Mouse (Mus musculus) liver, adult 2 months (tissue): ENCODE measurements around the gene Itga8. TPM values are rescaled to one million over a fixed set of nuclear protein-coding genes. Genes with fewer than 3 reads are reported as not detected.
A peak's percentile ranks its signal among the peaks of the same experiment; 100 is the strongest.

ENCODE experiments used
- DNase-seq: peaks from one replicate; pipeline ENCODE4 v3.0.0-alpha.2; 2011; ENCODE audit warnings: low read depth, low spot score; ENCODE audit errors: extremely low read depth
- H3K27ac ChIP-seq: fragments of 200-500 bp; replicated peaks from 2 replicates; pipeline ENCODE4 v1.5.1; 2012; ENCODE audit warnings: low read depth, mild to moderate bottlenecking, control low read depth, inconsistent platforms, low read length; ENCODE audit not compliant: insufficient read depth
- H3K27me3 ChIP-seq: fragments of 200-500 bp; 2 replicates; pipeline ENCODE4 v1.6.1; 2012; ENCODE audit warnings: mild to moderate bottlenecking, moderate library complexity, low read length, inconsistent platforms; ENCODE audit not compliant: control insufficient read depth, insufficient read depth
- H3K36me3 ChIP-seq: fragments of 200-500 bp; 2 replicates; pipeline ENCODE4 v1.6.1; 2012; ENCODE audit warnings: low read length, inconsistent platforms; ENCODE audit not compliant: control insufficient read depth, insufficient read depth
- H3K4me1 ChIP-seq: fragments of 200-500 bp; 2 replicates; pipeline ENCODE4 v1.6.1; 2011; ENCODE audit warnings: low read length; ENCODE audit not compliant: control insufficient read depth, insufficient read depth
- H3K4me3 ChIP-seq: fragments of 200-500 bp; 2 replicates; pipeline ENCODE4 v1.5.1; 2011; ENCODE audit warnings: low read depth, mild to moderate bottlenecking, control low read depth, low read length, moderate library complexity; ENCODE audit not compliant: insufficient read depth
- H3K79me2 ChIP-seq: fragments of 200-500 bp; 2 replicates; pipeline ENCODE4 v1.6.1; 2012; ENCODE audit warnings: inconsistent platforms, mild to moderate bottlenecking, low read length, moderate library complexity; ENCODE audit not compliant: control insufficient read depth, insufficient read depth
- H3K9ac ChIP-seq: fragments of 200-500 bp; 2 replicates; pipeline ENCODE4 v1.6.1; 2012; ENCODE audit warnings: low read depth, mild to moderate bottlenecking, control low read depth, inconsistent platforms, low read length
- CTCF ChIP-seq: fragments of 200-500 bp; IDR thresholded peaks from 2 replicates; pipeline ENCODE4 v1.5.1; 2011; ENCODE audit warnings: low read depth, low read length, control low read depth
- POLR2A ChIP-seq: fragments of 200-500 bp; IDR thresholded peaks from 2 replicates; pipeline ENCODE4 v1.6.1; 2011; ENCODE audit warnings: low read length, control low read depth; ENCODE audit not compliant: insufficient read depth; ENCODE audit errors: extremely low read depth
- WGBS: fragments of 180-500 bp; shearing (Covaris S2); methylation state at CpG from one replicate; pipeline ENCODE4 v1.1.7; 2018; 5-methylcytosine and 5-hydroxymethylcytosine counted together
- polyA plus RNA-seq: library from polyadenylated mRNA; depleted of rRNA; stranded (reverse); fragments of >200 nt; gene quantifications from 2 replicates; pipeline ENCODE4 v1.2.3, GENCODE M21; 2012
- total RNA-seq: library from RNA; depleted of rRNA; stranded (reverse); fragments of >200 nt; gene quantifications from 2 replicates; pipeline ENCODE4 v1.2.3, GENCODE M21; 2014

Gene Itga8
- total and polyA plus RNA-seq, 2 experiments, result 1.8 to 5.2 TPM

DNA sequence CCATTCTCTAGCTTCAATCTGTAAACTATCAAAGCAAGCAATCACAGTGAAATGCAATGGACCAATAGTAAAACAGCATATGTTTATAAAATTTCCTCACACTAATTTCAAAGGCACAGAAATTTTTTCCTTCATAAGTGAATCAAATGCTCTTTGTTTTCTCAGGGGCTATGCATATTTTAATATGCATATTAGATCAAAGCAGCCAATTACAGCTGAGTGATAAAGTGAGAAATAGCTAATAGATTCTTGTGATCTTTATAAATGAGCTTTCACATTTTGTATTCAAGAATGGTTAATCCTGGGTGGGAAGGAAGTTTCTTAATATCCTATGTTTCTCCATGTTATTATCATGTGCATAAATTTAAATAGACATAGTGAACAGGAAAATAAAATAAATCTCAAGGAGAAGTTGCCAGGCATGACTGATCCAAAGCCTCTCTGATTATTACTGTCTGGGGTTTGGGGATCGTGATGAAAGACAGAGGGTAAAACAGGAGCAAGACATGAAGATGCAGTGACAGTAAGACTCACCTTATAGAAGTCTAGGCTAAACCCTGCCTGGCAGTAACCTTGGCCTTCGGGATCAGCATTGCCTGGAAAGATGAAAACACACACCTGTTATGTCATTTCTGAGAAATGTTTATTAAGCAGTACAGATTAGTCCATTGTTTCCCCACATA, 44.9 kb downstream of the Itga8 start:
- H3K4me3 ChIP-seq, result no peak overlapping the region
- H3K36me3 ChIP-seq, result no peaks in the 10 kb centered on the region
- H3K79me2 ChIP-seq, result no peaks in the 10 kb centered on the region
- H3K27me3 ChIP-seq, result no peaks in the 10 kb centered on the region
- no peak for TF ChIP-seq POLR2A
- TF ChIP-seq CTCF, result no peak
- WGBS, result 86% methylated on average over 2 of the region's 2 CpGs
- no peak overlapping the region for H3K27ac ChIP-seq
- no peak overlapping the region for H3K9ac ChIP-seq
- DNase-seq, result no peak
- H3K4me1 ChIP-seq, result no peaks in the 10 kb centered on the region

DNA sequence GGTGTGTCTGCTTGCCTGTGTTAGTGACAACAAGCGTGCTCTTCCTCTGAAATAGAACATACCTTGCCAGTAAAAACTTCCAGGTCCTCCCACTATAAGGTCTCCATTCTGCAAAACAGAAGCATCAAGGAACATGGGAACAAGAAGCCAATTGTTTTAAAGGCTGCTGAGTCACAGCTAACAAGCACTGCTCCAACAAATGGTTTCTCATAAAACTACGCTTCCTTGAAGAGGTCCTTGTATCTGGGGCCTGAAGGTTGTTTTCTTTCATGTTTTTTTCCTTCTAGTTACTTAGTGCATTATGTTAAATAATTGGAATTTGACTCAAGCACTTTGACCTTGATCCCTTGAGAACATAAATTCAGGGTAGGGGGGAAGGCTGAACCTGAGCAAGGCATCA, 45.8 kb downstream of the Itga8 start:
- H3K79me2 ChIP-seq, result no peaks in the 10 kb centered on the region
- TF ChIP-seq POLR2A (no peak), CTCF (no peak)
- no peak for DNase-seq
- no peaks in the 10 kb centered on the region for H3K36me3 ChIP-seq
- WGBS, result 95% methylated on average over 2 of the region's 2 CpGs
- no peak overlapping the region for H3K9ac ChIP-seq
- no peak overlapping the region for H3K27ac ChIP-seq
- no peaks in the 10 kb centered on the region for H3K27me3 ChIP-seq
- no peaks in the 10 kb centered on the region for H3K4me1 ChIP-seq
- no peak overlapping the region for H3K4me3 ChIP-seq

DNA sequence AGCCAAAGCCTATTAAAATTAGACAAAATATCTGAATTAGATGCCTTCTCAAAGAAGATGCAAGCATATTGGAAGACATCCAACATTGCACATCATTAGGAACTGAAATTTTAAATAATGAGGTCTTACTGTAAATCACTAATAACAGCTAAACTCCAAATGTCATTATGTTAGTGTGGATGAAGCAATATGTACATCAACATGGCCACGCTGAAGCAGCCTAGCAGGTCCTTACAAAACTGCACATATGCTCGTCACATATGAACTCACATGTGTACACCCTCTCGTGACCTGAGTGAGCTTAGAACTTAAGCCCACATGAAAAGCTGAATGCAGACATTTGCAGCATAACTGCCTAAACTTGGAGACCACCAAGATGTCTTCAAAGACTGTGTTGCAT, 66.4 kb downstream of the Itga8 start:
- WGBS, result 90% methylated on average over 3 of the region's 3 CpGs
- no peak for TF ChIP-seq CTCF
- no peak for TF ChIP-seq POLR2A

DNA sequence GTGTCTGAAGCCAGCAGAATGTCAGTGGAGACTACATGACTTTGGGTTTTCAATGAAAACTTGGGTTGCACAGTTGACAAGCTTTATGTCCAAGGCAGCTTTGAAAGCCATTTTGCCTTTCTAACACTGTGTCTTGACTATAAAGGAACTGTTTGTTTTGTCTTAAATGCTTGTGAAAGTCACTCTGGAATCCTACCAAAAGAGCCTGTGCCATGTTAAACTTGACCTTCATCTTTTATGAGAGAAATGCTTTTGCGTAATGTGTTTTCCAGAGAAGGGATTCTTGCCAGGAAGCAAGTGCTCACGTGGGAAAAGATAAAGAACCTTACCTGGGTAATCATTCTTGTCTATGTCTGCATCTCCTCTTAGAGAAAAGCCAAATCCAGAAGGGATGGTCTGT, 72.0 kb downstream of the Itga8 start:
- peak; percentile 62 for DNase-seq
- WGBS, result 14% methylated on average over 2 of the region's 2 CpGs
- TF ChIP-seq CTCF (no peak), POLR2A (no peak)
- H3K36me3 ChIP-seq, result no peaks in the 10 kb centered on the region
- no peaks in the 10 kb centered on the region for H3K79me2 ChIP-seq
- no peaks in the 10 kb centered on the region for H3K27me3 ChIP-seq
- no peak overlapping the region for H3K4me3 ChIP-seq
- H3K4me1 ChIP-seq, result no peaks in the 10 kb centered on the region; the same call in 1 of the 2 replicates
- no peak overlapping the region for H3K27ac ChIP-seq
- H3K9ac ChIP-seq, result no peak overlapping the region

More for the DNA sequence above, 66.4 kb downstream of the Itga8 start:
- H3K9ac ChIP-seq, result no peak overlapping the region
- H3K79me2 ChIP-seq, result no peaks in the 10 kb centered on the region
- H3K4me1 ChIP-seq, result no peaks in the 10 kb centered on the region
- no peaks in the 10 kb centered on the region for H3K36me3 ChIP-seq
- no peak overlapping the region for H3K27ac ChIP-seq
- H3K4me3 ChIP-seq, result no peak overlapping the region
- H3K27me3 ChIP-seq, result no peaks in the 10 kb centered on the region
- no peak for DNase-seq

DNA sequence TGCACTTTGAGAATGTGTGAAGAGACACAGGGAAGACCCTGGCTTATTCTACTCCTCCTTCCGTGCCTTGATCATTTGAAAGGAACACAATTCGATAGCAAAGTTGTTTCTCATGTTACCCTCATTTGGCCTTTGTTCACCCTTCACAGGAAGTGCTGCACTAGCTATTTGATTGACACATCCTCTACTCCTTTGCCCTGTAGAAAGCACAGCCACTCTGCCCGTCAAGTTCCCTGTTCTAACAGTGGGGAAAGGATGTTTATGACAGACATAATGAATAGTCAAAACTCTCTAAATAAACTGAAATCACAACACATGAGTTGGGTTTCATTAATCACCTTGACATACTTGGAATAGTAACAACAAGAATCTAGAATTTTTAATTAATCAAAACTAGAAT, 73.4 kb downstream of the Itga8 start:
- peak; percentile 10 for DNase-seq
- H3K27ac ChIP-seq, result no peak overlapping the region
- 60% methylated on average over 3 of the region's 3 CpGs for WGBS
- no peaks in the 10 kb centered on the region for H3K79me2 ChIP-seq
- H3K27me3 ChIP-seq, result no peaks in the 10 kb centered on the region
- no peak overlapping the region for H3K4me3 ChIP-seq
- no peaks in the 10 kb centered on the region; the same call in 1 of the 2 replicates for H3K4me1 ChIP-seq
- H3K36me3 ChIP-seq, result no peaks in the 10 kb centered on the region
- TF ChIP-seq POLR2A (no peak), CTCF (no peak)
- H3K9ac ChIP-seq, result no peak overlapping the region

DNA sequence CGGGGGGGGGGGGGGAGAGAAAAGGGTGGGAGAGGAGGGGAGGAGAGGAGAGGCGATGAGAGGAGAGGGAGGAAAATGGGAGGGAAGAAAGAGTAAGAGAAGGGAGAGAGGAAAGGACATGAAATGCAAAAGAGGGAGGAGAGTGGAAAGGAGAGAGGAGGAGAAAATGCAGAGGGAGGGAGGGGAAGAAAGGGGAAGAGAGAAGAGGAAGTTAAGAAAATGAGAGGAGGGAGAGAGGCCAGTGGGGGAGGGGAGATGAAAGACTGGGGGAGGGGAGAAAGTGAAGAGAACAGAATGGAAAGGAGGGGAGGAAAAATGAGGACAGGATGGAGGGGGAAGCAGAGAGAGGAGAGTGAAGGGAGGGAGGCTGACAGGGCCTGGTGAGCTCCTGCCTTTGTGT, 74.5 kb downstream of the Itga8 start:
- H3K79me2 ChIP-seq, result no peaks in the 10 kb centered on the region
- H3K9ac ChIP-seq, result no peak overlapping the region
- H3K4me1 ChIP-seq, result no peaks in the 10 kb centered on the region; the same call in 1 of the 2 replicates
- WGBS, result 25% methylated on average over 2 of the region's 2 CpGs
- no peaks in the 10 kb centered on the region for H3K36me3 ChIP-seq
- TF ChIP-seq POLR2A (no peak), CTCF (no peak)
- H3K27ac ChIP-seq, result no peak overlapping the region
- DNase-seq, result no peak
- no peaks in the 10 kb centered on the region for H3K27me3 ChIP-seq
- no peak overlapping the region for H3K4me3 ChIP-seq
